Mouse (Mus musculus): ENCODE measurements around the gene Gaa. TPM values are rescaled to one million over a fixed set of nuclear protein-coding genes. Genes with fewer than 3 reads are reported as not detected.

Gaa gene
- total RNA-seq, 2 experiments from 2014 or later, result 304 to 308 TPM

DNA sequence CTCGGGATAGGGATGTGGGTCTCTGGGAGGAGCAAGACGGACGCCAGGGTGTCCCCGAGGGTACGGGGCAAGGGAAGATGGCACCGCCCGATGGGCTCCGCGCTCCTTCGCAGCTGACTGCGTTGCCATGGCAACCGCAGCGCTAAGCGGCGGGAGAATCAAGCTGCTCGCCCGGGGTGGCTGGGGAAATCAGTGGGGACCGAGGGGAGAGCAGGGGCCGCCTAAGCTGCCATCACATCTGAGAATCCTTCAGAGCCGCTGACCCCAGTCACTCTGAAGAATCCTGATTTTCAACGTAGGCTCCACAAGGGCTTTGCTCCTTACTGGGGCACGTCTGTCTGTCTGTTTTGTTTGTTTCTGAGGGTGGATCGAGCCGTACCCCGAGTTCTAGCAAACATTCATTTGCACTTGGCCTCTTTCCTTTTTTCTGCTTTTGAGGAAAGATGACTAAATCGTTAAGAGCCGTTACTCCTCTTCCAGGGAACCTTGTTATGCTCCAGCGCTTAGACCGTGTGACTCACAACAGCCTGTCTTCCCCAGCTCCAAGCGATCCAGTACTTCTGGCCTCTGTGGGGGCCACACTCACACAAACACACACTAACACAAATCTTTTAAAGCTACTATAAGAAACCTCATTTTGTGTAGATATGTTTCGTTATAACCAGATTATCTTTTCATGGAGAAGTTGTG is 32.7 kb downstream of the Gaa start:
- no peak for DNase-seq (ENCODE audit: extremely low spot score in 1 of 2, low spot score in 1 of 2)

DNA sequence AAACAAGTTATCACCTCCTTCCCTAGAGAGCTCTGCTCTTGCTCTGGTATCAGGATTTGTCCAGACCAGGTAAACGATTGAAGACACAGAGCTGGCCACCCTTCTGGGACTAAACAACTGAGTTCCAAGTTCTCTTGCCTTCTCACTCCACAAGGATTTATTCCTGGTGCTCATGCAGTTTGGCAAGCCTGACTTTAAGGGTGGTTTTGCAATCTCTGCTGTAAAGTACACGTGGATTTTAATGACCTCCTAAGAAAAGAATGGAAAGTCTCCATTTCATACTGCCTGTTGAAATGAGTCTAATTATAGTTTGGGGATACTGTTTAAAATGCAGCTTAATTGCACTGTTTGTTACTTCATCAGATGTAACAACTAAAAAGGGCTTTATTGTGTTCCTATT is 33.3 kb downstream of the Gaa start:
- DNase-seq (ENCODE audit: extremely low spot score in 1 of 2, low spot score in 1 of 2), result no peak

DNA sequence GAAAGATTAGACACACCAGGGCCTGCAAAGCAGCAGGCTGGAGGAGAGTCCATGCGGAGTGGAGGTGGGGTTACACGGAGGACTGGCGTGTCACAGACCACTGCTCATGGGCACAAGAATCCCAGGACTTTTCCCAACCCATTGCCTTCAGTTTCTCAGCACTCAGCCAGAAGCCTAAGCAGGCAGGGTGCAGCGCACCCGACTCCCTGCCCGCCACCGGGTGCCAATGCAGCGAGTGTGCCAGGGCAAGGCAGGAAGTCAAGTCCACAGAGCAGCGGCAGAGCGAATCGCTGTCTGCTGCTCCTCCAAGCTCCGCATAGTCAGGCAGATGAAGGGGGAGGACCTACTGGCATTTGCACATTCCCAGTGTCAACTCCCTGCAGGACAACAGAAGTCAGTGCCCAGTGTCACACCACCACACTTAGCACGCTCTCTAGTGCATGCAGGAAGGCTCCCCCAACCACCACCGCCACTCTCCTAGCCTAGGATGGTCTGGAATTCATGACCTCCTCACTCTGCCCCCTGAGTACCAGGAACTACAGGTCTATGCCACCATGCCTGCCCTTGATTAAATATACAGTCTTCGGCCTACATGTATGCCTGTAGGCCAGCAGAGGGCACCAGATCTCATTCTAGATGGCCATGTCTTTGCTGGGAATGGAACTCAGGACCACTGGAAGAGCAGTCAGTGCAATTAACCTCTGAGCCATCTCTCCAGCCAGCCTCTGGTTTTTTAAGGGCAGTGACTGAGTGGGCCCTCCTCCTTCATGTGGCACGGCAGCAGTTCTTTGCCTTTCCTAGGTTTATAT is 37.4 kb downstream of the Gaa start:
- peak in 1 of 2 experiments; percentile 58 for DNase-seq (ENCODE audit: extremely low spot score in 1 of 2, low spot score in 1 of 2)

DNA sequence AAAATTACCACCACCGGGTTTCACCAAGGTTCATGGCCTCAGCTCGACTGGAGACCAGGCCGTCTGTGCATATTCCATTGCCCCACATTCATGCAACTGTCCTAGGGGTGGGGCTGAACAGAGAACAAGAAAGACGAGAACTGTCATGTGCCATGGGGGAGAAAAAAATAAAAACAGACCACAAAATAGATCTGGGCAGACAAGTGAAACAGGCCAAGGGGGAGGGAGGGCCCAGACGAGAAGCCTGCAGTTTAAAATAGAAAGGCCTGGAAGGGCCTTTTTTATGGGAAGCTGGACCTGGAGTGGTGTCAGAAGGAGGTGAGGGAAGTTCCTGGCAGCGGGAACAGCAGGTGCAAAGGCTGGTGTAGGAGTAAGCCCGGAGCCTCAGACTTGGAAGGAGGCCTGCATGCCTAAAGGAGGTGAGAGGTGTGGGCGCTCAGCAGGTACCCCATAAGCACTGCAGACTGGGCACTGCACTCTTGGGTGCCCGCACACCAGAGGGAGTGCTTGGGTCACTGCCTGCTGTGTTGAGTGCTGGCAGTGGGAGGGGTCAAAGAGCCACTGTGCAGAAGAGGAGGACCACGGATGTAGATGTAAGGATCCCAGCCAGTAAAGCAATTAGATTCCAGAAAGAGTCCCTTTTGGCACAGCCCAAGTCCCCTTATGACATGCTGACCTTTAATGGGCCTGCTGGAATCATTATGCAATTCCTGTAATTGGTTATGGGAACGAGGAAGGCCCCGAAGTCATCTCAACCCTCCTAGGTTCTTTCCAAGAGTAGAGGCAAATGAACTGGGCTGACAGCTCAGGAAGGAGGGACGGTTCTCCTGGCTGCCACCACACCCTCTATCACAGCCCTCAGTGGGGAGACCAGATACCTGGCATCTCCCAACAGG is 39.3 kb downstream of the Gaa start:
- DNase-seq (ENCODE audit: extremely low spot score in 1 of 2, low spot score in 1 of 2), result no peak

DNA sequence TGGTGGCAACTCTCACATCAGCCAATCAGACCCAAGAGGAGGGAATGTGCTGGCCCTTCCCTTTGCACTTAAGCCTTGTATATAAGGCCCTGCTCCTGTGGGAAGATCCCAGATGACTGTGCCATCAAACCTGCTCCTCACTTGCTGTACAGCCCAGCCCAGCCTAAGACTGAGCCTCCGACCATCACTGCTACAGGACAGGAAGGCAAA is 39.9 kb downstream of the Gaa start, which contains the start of gene Card14:
Gene Card14 (plus strand): TSS at position 111 of the 210 bp plus-strand sequence.
- DNase-seq (ENCODE audit: extremely low spot score in 1 of 2, low spot score in 1 of 2), result no peak

DNA sequence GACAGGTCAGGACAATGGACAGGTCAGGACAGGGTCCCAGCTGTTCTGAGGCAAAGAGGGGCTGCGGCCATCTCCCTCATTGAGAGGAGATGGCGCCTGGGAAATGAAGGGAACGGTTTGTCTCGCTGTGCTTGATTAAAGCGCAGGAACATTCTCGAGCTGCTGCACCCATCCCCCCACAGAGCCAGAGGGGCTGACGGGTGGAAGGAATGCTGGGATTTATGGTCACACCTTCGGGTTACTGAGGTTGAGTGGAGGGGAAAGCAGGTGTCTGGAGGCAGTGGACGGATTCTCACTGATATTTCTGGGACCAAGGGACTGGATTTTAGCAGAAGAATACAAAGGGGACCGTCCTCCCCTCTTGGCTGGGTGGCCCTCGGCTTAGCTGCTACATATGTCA is 40.2 kb downstream of the Gaa start:
- DNase-seq (ENCODE audit: extremely low spot score in 1 of 2, low spot score in 1 of 2), result no peak

DNA sequence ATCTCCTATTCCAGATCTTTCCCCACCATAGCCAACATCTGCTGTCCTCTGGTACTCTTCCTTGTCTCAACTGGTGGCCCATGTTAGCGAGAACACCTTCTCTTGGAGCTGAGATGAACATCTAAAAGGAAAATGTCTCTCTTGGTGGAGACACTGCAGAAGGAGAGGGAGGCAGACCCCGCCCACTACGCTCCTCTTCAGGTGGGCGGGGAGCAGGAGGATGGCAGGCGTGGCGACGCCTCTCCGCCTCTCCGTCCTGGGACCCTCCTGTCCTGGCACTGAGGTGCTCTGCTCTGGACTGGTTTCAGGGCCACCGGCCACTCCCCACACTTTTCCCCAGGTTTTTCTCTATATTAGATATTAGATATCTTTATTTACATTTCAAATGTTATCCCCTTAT is 42.9 kb downstream of the Gaa start:
- DNase-seq (ENCODE audit: extremely low spot score in 1 of 2, low spot score in 1 of 2), result no peak

DNA sequence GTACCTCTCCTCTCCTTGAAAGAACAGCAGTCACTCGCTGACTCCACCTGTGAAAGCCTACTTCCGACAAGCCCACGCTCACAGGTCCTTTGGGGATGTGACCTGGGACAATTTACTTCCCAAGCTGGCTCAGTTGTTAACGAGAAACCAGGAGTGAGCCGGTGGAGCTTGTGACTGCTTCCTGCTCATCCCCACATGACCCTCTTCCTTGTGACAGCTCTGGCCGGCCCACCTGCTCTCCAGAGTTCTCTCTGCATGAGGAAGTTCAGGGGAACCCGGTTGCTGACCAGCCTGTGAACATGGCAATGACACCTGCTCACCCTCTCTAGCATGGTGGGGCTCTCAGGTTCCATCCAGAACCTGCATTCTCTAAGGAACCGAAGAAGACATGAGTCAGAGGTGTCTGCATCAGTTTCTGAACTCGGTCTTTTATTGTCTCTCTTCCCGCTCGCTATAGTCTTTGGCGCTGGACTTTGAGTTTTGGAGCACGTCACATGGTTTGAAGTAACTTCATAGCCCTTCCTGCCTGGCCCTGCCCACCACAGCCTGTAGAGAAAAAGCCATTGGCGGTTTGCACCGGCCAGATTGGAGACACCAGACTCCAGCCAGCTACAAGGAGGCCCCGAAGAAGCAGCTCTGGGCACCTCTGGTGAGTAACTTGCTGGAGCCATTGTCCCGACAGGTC is 46.7 kb downstream of the Gaa start:
- DNase-seq (ENCODE audit: extremely low spot score in 1 of 2, low spot score in 1 of 2), result no peak

DNA sequence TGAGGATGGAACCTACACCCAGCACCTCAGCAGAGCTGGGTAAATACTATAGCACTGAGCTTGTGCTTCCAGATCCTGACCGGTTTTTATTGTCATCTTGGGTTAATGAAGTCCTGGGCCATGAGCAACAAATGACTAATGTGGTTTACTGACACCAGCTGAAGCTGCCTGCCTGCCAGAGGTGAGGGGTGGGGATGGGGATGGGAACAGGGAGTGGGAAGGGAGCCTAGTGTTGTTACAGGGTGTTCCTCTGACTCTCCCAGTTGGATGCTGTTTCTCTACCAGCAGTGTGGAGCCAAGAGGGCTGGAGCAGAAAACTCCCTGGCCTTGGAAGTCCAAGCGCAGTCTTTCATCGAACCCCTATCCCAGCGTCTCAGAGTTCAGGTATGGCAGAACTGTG is 49.0 kb downstream of the Gaa start:
- no peak for DNase-seq (ENCODE audit: extremely low spot score in 1 of 2, low spot score in 1 of 2)

DNA sequence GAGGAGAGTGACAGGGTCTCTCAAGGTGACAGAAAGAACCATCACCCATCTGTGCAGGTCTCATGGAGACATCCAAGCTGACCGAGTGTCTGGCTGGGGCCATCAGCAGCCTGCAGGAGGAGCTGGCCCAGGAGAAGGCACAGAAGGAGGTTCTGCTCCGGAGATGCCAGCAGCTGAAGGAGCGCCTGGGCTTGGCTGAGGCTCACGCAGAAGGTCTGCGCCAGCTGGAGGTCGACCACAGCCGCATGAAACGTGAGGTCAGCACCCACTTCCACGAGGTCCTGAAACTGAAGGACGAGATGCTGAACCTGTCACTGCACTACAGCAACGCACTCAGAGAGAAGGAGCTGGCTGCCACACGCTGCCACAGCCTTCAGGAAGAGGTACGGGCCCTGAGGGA is 54.8 kb downstream of the Gaa start:
- DNase-seq (ENCODE audit: extremely low spot score in 1 of 2, low spot score in 1 of 2), result no peak

DNA sequence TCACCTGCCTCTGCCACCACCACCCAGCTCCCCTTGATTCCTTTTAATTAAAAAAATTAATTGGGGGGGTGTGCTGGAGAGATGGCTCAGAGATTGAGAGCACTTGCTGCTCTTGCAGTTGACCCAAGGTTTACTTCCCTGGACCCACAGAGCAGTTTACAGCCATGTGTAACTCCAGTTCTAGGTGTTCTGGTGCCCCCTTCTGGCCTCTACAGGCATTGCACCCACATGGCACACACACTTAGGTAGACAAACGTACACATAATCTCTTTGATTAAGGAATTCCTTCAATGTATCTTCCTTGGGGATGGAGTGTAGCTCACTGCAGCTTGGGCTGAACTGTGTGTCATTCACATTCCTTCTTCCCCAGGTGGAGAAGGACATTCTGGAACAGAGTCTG is 57.4 kb downstream of the Gaa start:
- no peak for DNase-seq (ENCODE audit: extremely low spot score in 1 of 2, low spot score in 1 of 2)

DNA sequence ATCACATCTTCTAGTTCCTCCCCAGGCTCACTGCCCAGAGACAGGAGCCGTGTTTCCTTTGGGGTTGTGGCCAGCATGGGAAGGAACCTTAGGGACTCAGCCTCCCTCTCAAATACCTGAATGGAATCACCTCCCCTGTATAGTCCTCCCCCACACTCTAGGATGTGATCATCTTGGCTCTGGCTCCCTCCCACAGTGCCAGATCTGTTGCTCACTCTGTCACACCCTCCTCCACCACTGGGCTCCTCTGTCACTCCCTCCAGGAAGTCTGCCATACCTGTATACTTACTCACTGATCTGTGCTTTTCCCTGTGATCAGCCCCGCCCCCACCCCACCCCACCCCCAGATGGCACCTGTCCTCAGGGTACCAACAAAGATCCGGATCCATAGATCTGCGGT is 62.9 kb downstream of the Gaa start:
- no peak for DNase-seq (ENCODE audit: extremely low spot score in 1 of 2, low spot score in 1 of 2)

DNA sequence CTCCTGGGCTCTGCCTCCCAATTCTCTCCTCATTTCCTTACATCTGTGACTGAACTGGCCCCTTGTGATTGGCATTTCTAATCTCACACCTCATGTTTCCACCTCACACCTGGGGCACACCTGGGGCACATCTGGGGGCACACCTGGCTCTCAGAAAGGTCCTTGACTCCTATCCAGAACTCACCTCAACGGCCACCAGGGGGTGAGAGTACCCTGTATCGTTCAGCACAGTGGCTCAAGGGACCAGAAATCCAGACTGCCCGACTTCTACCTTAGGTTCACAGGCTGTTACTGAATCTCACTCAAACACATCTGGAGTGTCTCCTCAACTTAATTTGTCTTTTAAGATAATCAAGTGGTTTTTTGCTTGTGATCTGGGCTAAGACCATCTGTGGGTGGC is 64.3 kb downstream of the Gaa start:
- DNase-seq (ENCODE audit: extremely low spot score in 1 of 2, low spot score in 1 of 2), result no peak

Other genes with a start within 250 kb of the Gaa start
- gene Cbx2, start 244.9 kb upstream of the Gaa start, total RNA-seq (2021), result 1 to 10 TPM; 4.0 to 4.4 TPM
- 10 to 100 TPM; 13.8 to 16.7 TPM for gene Cbx8, start 226.9 kb upstream of the Gaa start, total RNA-seq (2021)
- 10 to 100 TPM; 62.1 to 67.7 TPM for gene Cbx4, start 181.7 kb upstream of the Gaa start, total RNA-seq (2021)
- gene Tbc1d16, start 39.4 kb upstream of the Gaa start, total RNA-seq (2021), result 10 to 100 TPM; 53.6 to 55.9 TPM
- gene Ccdc40, start 39.3 kb upstream of the Gaa start, total RNA-seq (2021), result 1 to 10 TPM; 1.5 to 5.5 TPM
- gene Eif4a3, start 32.2 kb downstream of the Gaa start, total RNA-seq (2021), result 10 to 100 TPM; 82.2 to 91.7 TPM
- under 1 TPM; 0.52 to 0.98 TPM for gene Card14, start 39.9 kb downstream of the Gaa start, total RNA-seq (2021)
- 1 to 10 TPM; 5.0 to 5.1 TPM for gene Sgsh, start 87.6 kb downstream of the Gaa start, total RNA-seq (2021)
- gene Slc26a11, start 87.7 kb downstream of the Gaa start, total RNA-seq (2021), result 1 to 10 TPM; 5.3 to 6.4 TPM
- gene Rnf213, start 125.2 kb downstream of the Gaa start, total RNA-seq (2021), result 1 to 10 TPM; 3.6 to 4.3 TPM
- 10 to 100 TPM; 35.6 to 38.2 TPM for gene Endov, start 223.5 kb downstream of the Gaa start, total RNA-seq (2021)